Mouse (Mus musculus) bone marrow macrophage, adult 2 months (primary cell): ENCODE data around the gene Mamstr.

Source experiments
- CTCF ChIP-seq: IDR thresholded peaks from 2 replicates; pipeline ENCODE4 v1.5.1; 2012; ENCODE audit warnings: low read depth, mild to moderate bottlenecking, low read length, moderate library complexity
- POLR2A ChIP-seq: IDR thresholded peaks from 2 replicates; pipeline ENCODE4 v1.6.1; 2012; ENCODE audit warnings: mild to moderate bottlenecking, low read depth, low read length, borderline replicate concordance

GRCm38 (mm10) chr7:45665303-45666138, 25.7 kb downstream of the Mamstr start:
- TF ChIP-seq CTCF = no peak
- no peak for TF ChIP-seq POLR2A
